Mouse (Mus musculus) heart, postnatal 0 days (tissue): ENCODE data around the gene Rims1.

Experiments used
- CTCF ChIP-seq: IDR thresholded peaks from 2 replicates; pipeline ENCODE4 v1.5.1; 2016; ENCODE audit warnings: antibody characterized with exemption, control low read depth, low read depth
- EP300 ChIP-seq: IDR thresholded peaks from 2 replicates; pipeline ENCODE4 v1.6.1; 2016; ENCODE audit warnings: antibody characterized with exemption, low read depth

DNA sequence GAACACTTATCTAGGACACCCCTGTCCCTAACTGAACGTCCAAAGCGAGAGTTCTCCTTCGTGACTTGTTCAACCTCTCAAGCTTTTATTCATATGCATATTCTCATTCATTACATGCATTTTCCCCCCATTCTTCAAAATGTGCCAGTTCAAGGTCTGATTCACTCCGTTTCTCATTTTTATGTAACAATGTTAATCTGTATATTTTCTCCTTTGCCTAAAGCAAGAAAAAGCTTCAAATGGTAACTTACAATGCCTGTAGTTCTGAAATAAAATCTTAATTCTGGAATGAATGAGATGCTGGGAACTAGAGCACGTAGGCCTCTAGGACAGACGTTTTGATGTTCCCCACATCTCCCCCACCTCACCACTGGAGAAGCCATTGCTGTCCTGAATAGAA, 141.6 kb downstream of the Rims1 start:
- TF ChIP-seq CTCF, result no peak
- no peak for TF ChIP-seq EP300
